Mouse (Mus musculus) thymus, adult 2 months (tissue): ENCODE measurements around the gene Phf2.

Experiments
- CTCF ChIP-seq: fragments of 200-500 bp; IDR thresholded peaks from 2 replicates; pipeline ENCODE4 v1.5.1; 2012; ENCODE audit warnings: mild to moderate bottlenecking, control low read depth, low read length, moderate library complexity, borderline replicate concordance; ENCODE audit not compliant: control insufficient read depth, poor library complexity, insufficient read depth; ENCODE audit errors: extremely low read depth
- POLR2A ChIP-seq: fragments of 200-500 bp; IDR thresholded peaks from 2 replicates; pipeline ENCODE4 v1.6.1; 2012; ENCODE audit warnings: mild to moderate bottlenecking, low read length, control low read depth, moderate library complexity; ENCODE audit not compliant: control insufficient read depth, poor library complexity, insufficient read depth; ENCODE audit errors: extremely low read depth

DNA sequence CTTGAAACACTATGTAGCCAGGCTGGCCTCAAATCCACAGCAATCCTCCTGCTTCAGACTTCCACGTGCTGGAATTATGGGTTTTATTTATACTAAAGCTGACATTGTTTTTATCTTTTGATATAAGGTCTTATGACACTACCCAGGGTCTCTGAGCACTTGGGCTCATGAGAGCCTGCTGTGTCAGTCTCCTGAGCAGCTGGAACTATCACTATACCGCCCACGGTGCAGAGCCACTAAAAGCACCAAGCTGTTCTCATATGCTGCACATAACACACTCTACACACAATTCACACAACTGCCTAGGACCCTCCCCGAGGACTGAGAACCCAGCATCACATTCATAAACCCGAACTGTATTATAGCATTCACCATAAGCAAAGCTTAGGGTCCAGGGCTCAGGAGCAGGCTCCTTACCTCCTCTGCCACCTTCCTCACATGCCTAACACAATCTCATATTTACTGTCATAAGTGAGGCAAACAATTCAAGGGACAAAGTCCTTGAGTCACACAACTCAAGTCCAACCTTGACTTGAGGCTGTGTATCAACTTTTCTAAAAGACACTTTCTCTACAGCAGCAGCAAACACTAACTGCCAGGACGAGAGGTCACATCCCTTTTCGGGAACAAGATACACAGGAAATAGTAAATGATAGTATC lies 49.0 kb upstream of the Phf2 start:
- TF ChIP-seq CTCF (no peak), POLR2A (no peak)
